18 mouse cellular contexts compared by ENCODE assay signal in the genomic region with DNA sequence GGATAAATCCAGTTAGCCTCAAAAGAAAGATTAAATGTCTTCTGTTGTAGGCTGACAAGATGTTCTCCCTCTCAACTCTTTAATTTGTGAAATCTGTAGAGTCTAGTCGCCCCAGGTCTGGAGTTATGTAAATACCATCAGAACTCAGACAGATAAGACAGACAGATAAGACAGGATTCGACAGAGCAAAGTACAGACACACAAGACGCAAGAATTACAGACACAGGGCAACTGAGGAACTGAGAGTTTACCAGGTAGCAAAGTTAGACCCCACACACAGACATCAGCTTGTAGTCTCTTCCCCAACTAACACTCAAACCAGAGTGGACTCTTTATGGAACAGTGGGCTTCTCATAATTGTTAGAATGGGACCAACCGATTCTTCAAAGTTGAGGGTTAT. TPM values are rescaled to one million over a fixed set of nuclear protein-coding genes. Genes with fewer than 3 reads are reported as not detected.
DNase-seq lines count a peak whose midpoint lies in the region; ATAC-seq and TF ChIP-seq lines count a peak whose summit lies in the region.
"Had no signal": no experiment of that assay in that cellular context is flagged by ENCODE, and none has a peak within 500 bp of the region (broad histone marks: within the 10 kb centered on the region; RNA-seq: fewer than 3 reads in every experiment).

No protein-coding gene starts in this region.

- H3K36me3 ChIP-seq in heart, embryonic 15.5 days: no peaks in the 10 kb centered on the region
- no peaks in the 10 kb centered on the region for H3K36me3 ChIP-seq in hindbrain, embryonic 12.5 days
- H3K36me3 ChIP-seq: embryonic facial prominence, embryonic 12.5 days; liver, embryonic 12.5 days; midbrain, embryonic 12.5 days had no signal

- H3K4me1 ChIP-seq in heart, embryonic 15.5 days (replicated peaks): peaks cover 78% of the 10 kb centered on the region
- peaks cover 24% of the 10 kb centered on the region for H3K4me1 ChIP-seq in brown adipose tissue, adult 24 weeks (ENCODE audit: control insufficient read depth, insufficient read depth, insufficient read length, low read length)
- H3K4me1 ChIP-seq in olfactory bulb, adult 2 months (ENCODE audit: control insufficient read depth, insufficient read depth, low read length): peaks cover 29% of the 10 kb centered on the region
- 0 out of 2 replicates have a peak, but pooled peaks cover 4% of the 10 kb centered on the region for H3K4me1 ChIP-seq in hindbrain, embryonic 12.5 days

- TF ChIP-seq CTCF in olfactory bulb, adult 2 months (IDR thresholded peaks at IDR 0.05; ENCODE audit: insufficient read depth, low read depth, low read length): no peak

- no peak for ATAC-seq in heart, embryonic 15.5 days (replicated peaks; ENCODE audit: insufficient number of reproducible peaks, insufficient read depth, low FRiP score, low read depth)
- ATAC-seq in CD4-positive, CD25-positive, alpha-beta regulatory T cell, adult 4 months: peak; percentile 2
- ATAC-seq in hindbrain, embryonic 12.5 days (ENCODE audit: low FRiP score): no peak
- ATAC-seq: forebrain, postnatal 0 days; liver, embryonic 12.5 days had no signal

- H3K4me2 ChIP-seq in heart, embryonic 15.5 days: peak overlapping the region; percentile 39
- H3K4me2 ChIP-seq in hindbrain, embryonic 12.5 days (replicated peaks): no peak overlapping the region
- H3K4me2 ChIP-seq: embryonic facial prominence, embryonic 12.5 days; liver, embryonic 12.5 days; lung, embryonic 14.5 days; midbrain, embryonic 12.5 days had no signal

- H3K9ac ChIP-seq in heart, embryonic 15.5 days: no peak overlapping the region
- no peak overlapping the region for H3K9ac ChIP-seq in hindbrain, embryonic 12.5 days
- H3K9ac ChIP-seq: embryonic facial prominence, embryonic 12.5 days; forebrain, postnatal 0 days; liver, embryonic 12.5 days; lung, embryonic 14.5 days; midbrain, embryonic 12.5 days had no signal

- WGBS in heart, embryonic 15.5 days: 42% methylated on average over 4 of the region's 4 CpGs
- WGBS in olfactory bulb, adult 2 months: 77% methylated on average over 4 of the region's 4 CpGs
- WGBS in hindbrain, embryonic 12.5 days: 83% methylated on average over 4 of the region's 4 CpGs

- intact Hi-C loops in heart, postnatal 36 days (cut with DNase I): no loop called here

- peak overlapping the region; percentile 93 for H3K27ac ChIP-seq in heart, embryonic 15.5 days
- H3K27ac ChIP-seq in brown adipose tissue, adult 24 weeks (replicated peaks; ENCODE audit: low read depth, low read length): peak overlapping the region; percentile 23; the same call in 1 of the 2 replicates
- 0 out of 2 replicates have a peak overlapping the region, but pooled peaks have one; percentile 45 for H3K27ac ChIP-seq in olfactory bulb, adult 2 months (ENCODE audit: insufficient read depth, low read depth, low read length)
- no peak overlapping the region for H3K27ac ChIP-seq in hindbrain, embryonic 12.5 days
- H3K27ac ChIP-seq: embryonic facial prominence, embryonic 12.5 days; gastrocnemius, adult 2 months; layer of hippocampus, adult 2 months; liver, embryonic 12.5 days; midbrain, embryonic 12.5 days; stomach, postnatal 0 days had no signal

- no peak for TF ChIP-seq POLR2A in olfactory bulb, adult 2 months (IDR thresholded peaks at IDR 0.05; ENCODE audit: insufficient read depth, low read depth, low read length)

- H3K9me3 ChIP-seq in heart, embryonic 15.5 days (replicated peaks): no peaks in the 10 kb centered on the region
- no peaks in the 10 kb centered on the region for H3K9me3 ChIP-seq in hindbrain, embryonic 12.5 days (replicated peaks)
- H3K9me3 ChIP-seq: embryonic facial prominence, embryonic 12.5 days; liver, embryonic 12.5 days; midbrain, embryonic 12.5 days had no signal

- no peak for DNase-seq in heart, postnatal 36 days
- no peak for DNase-seq in retina, embryonic 14.5 days (ENCODE audit: low spot score)
- DNase-seq: cerebellum, adult 2 months; forebrain, postnatal 0 days; left cerebral cortex, postnatal 4 days had no signal

- no peaks in the 10 kb centered on the region for H3K27me3 ChIP-seq in heart, embryonic 15.5 days
- no peaks in the 10 kb centered on the region for H3K27me3 ChIP-seq in hindbrain, embryonic 12.5 days
- H3K27me3 ChIP-seq: embryonic facial prominence, embryonic 12.5 days; liver, embryonic 12.5 days; midbrain, embryonic 12.5 days had no signal

- H3K4me3 ChIP-seq in heart, embryonic 15.5 days: no peak overlapping the region
- H3K4me3 ChIP-seq in brown adipose tissue, adult 24 weeks (ENCODE audit: insufficient read depth, low read depth, low read length): no peak overlapping the region
- no peak overlapping the region for H3K4me3 ChIP-seq in olfactory bulb, adult 2 months (ENCODE audit: insufficient read depth, low read depth, low read length)
- no peak overlapping the region for H3K4me3 ChIP-seq in hindbrain, embryonic 12.5 days
- H3K4me3 ChIP-seq: embryonic facial prominence, embryonic 12.5 days; gastrocnemius, adult 2 months; layer of hippocampus, adult 2 months; liver, embryonic 12.5 days; midbrain, embryonic 12.5 days; myocyte had no signal

RNA-seq across cellular contexts. Expression of a gene that starts 15.6 kb away (rescaled TPM):
- 172 and 191 TPM in 2 replicates for polyA plus RNA-seq in heart, embryonic 15.5 days (2015; fragmentation: Nextera tagmentation; extraction: Ambion mirVana)
- total RNA-seq in heart, postnatal 36 days (2021): 10 to 100 TPM; 49.0 to 65.7 TPM
- polyA plus RNA-seq in CD4-positive, CD25-positive, alpha-beta regulatory T cell, adult 4 months (2017; shearing (Covaris generic)): 100 to 1,000 TPM; 124 to 178 TPM
- 135 and 146 TPM in 2 replicates for polyA plus RNA-seq in brown adipose tissue, adult 24 weeks (2012; ENCODE audit: insufficient read depth, insufficient read length, missing spikeins)
- 150 and 420 TPM in 2 replicates for polyA plus RNA-seq in olfactory bulb, adult 2 months (2012; ENCODE audit: insufficient read depth, insufficient read length, low replicate concordance, missing spikeins)
- 84.9 and 91.5 TPM in 2 replicates for polyA plus RNA-seq in hindbrain, embryonic 12.5 days (2016; fragmentation: Nextera tagmentation; extraction: Ambion mirVana)
